Mouse (Mus musculus) forebrain, embryonic 14.5 days (tissue): ENCODE results near the gene Ppp6r1. TPM values are rescaled to one million over a fixed set of nuclear protein-coding genes. Genes with fewer than 3 reads are reported as not detected.

Experiments used
- ATAC-seq: fragments of 200-750 bp; cut with Nextera tagmentation; 2 replicates; pipeline ENCODE4 v1.8.0; 2017; ENCODE audit warnings: mild to moderate bottlenecking, moderate library complexity
- DNase-seq: peaks from one replicate; pipeline ENCODE4 v3.0.0-alpha.2; 2015; ENCODE audit warnings: low spot score
- H3K27ac ChIP-seq: fragments of 300-500 bp; sonication (generic); 2 replicates; pipeline ENCODE4 v1.5.1; 2014; ENCODE audit warnings: low read depth, mild to moderate bottlenecking, control low read depth, low read length, moderate library complexity
- H3K27me3 ChIP-seq: fragments of 300-500 bp; sonication (generic); replicated peaks from 2 replicates; pipeline ENCODE4 v1.6.1; 2014; ENCODE audit warnings: low read length, control low read depth, mixed read lengths; ENCODE audit not compliant: control insufficient read depth, insufficient read depth
- H3K36me3 ChIP-seq: fragments of 300-500 bp; sonication (generic); 2 replicates; pipeline ENCODE4 v1.6.1; 2014; ENCODE audit warnings: low read length, control low read depth; ENCODE audit not compliant: control insufficient read depth, insufficient read depth
- H3K4me1 ChIP-seq: fragments of 300-500 bp; sonication (generic); 2 replicates; pipeline ENCODE4 v1.6.1; 2014; ENCODE audit warnings: antibody characterized with exemption, low read length, control low read depth; ENCODE audit not compliant: control insufficient read depth, insufficient read depth
- H3K4me2 ChIP-seq: fragments of 300-500 bp; sonication (generic); 2 replicates; pipeline ENCODE4 v1.6.1; 2014; ENCODE audit warnings: mild to moderate bottlenecking, control low read depth, low read length
- H3K4me3 ChIP-seq: fragments of 300-500 bp; sonication (generic); 2 replicates; pipeline ENCODE4 v1.5.1; 2014; ENCODE audit warnings: low read depth, low read length, control low read depth
- H3K9ac ChIP-seq: fragments of 300-500 bp; sonication (generic); 2 replicates; pipeline ENCODE4 v1.6.1; 2014; ENCODE audit warnings: mild to moderate bottlenecking, low read length, control low read depth, moderate library complexity
- H3K9me3 ChIP-seq: fragments of 300-500 bp; sonication (generic); replicated peaks from 2 replicates; pipeline ENCODE4 v1.6.1; 2016; ENCODE audit warnings: low read length, control low read depth, mixed read lengths; ENCODE audit not compliant: control insufficient read depth
- WGBS: fragments of 180-500 bp; shearing (Covaris S2); extraction: QIAGEN DNeasy Blood & Tissue Kit; methylation state at CpG from one replicate; pipeline ENCODE4 v1.1.7; 2014; 5-methylcytosine and 5-hydroxymethylcytosine counted together
- polyA plus RNA-seq: library from polyadenylated mRNA; unstranded; fragments of >200 nt; fragmentation: Nextera tagmentation; extraction: Ambion mirVana; gene quantifications from 2 replicates; pipeline ENCODE4 v1.2.1, GENCODE M21; 2014

The Ppp6r1 gene
- polyA plus RNA-seq, result 4.4 and 5.3 TPM in 2 replicates

- peak within 1 kb of the TSS; percentile 97 for H3K27ac ChIP-seq
- H3K27me3 ChIP-seq, result no peaks in the 10 kb centered on the region
- peaks cover 17% of the 10 kb centered on the region; the same call in 1 of the 2 replicates for H3K36me3 ChIP-seq
- no peaks in the 10 kb centered on the region for H3K9me3 ChIP-seq
- peaks cover 29% of the 10 kb centered on the region for H3K4me1 ChIP-seq
- WGBS, result under 1% methylated on average over 54 of the region's 54 CpGs
- H3K9ac ChIP-seq, result peak within 1 kb of the TSS; percentile 93
- DNase-seq (peak; percentile 99), ATAC-seq (peak; percentile 96)
- peak within 1 kb of the TSS; percentile 92 for H3K4me2 ChIP-seq
- peak within 1 kb of the TSS; percentile 80 for H3K4me3 ChIP-seq
Observed at GRCm38 (mm10) chr7:4658912-4659551, at the start of gene Ppp6r1. TSS of gene Ppp6r1 (minus strand) at chr7:4659019.

GRCm38 (mm10) chr7:4705098-4705497, 46.3 kb upstream of the Ppp6r1 start:
- Histone ChIP-seq H3K4me1 (no peaks in the 10 kb centered on the region), H3K4me3 (no peak overlapping the region), H3K36me3 (peaks cover 95% of the 10 kb centered on the region), H3K27me3 (no peaks in the 10 kb centered on the region), H3K9ac (peak overlapping the region; percentile 25; the same call in 1 of the 2 replicates), H3K9me3 (no peaks in the 10 kb centered on the region), H3K27ac (no peak overlapping the region), H3K4me2 (no peak overlapping the region)
- WGBS, result 35% methylated on average over 18 of the region's 18 CpGs
- ATAC-seq, result 0 out of 2 replicates have a peak, but pooled peaks have one; percentile 7
- DNase-seq, result peak; percentile 48

GRCm38 (mm10) chr7:4703195-4703594, 44.4 kb upstream of the Ppp6r1 start:
- no peak for ATAC-seq

GRCm38 (mm10) chr7:4702334-4702733, 43.5 kb upstream of the Ppp6r1 start:
- Histone ChIP-seq H3K9me3 (no peaks in the 10 kb centered on the region), H3K4me1 (no peaks in the 10 kb centered on the region), H3K36me3 (peaks cover 93% of the 10 kb centered on the region), H3K4me2 (no peak overlapping the region), H3K27ac (no peak overlapping the region), H3K4me3 (no peak overlapping the region), H3K27me3 (no peaks in the 10 kb centered on the region), H3K9ac (no peak overlapping the region)
- no peak for DNase-seq
- 50% methylated on average over 8 of the region's 8 CpGs for WGBS
- no peak for ATAC-seq

More at GRCm38 (mm10) chr7:4703195-4703594, 44.4 kb upstream of the Ppp6r1 start:
- Histone ChIP-seq H3K36me3 (peaks cover 93% of the 10 kb centered on the region), H3K4me2 (no peak overlapping the region), H3K4me1 (no peaks in the 10 kb centered on the region), H3K27me3 (no peaks in the 10 kb centered on the region), H3K4me3 (no peak overlapping the region), H3K9ac (no peak overlapping the region), H3K27ac (no peak overlapping the region), H3K9me3 (no peaks in the 10 kb centered on the region)
- DNase-seq, result no peak
- WGBS, result 92% methylated on average over 7 of the region's 7 CpGs

- Histone ChIP-seq H3K9me3 (no peaks in the 10 kb centered on the region), H3K27me3 (no peaks in the 10 kb centered on the region), H3K4me2 (no peak overlapping the region), H3K4me1 (peaks cover 6% of the 10 kb centered on the region), H3K9ac (no peak overlapping the region), H3K4me3 (no peak overlapping the region), H3K36me3 (peaks cover 57% of the 10 kb centered on the region), H3K27ac (no peak overlapping the region)
- DNase-seq (no peak), ATAC-seq (no peak)
- 85% methylated on average over 6 of the region's 6 CpGs for WGBS
Observed at GRCm38 (mm10) chr7:4693004-4693403, 34.2 kb upstream of the Ppp6r1 start.

GRCm38 (mm10) chr7:4690951-4691653, 32.3 kb upstream of the Ppp6r1 start:
- Histone ChIP-seq H3K27me3 (no peaks in the 10 kb centered on the region), H3K9me3 (no peaks in the 10 kb centered on the region), H3K9ac (peak overlapping the region; percentile 100), H3K4me3 (peak overlapping the region; percentile 97), H3K4me2 (peak overlapping the region; percentile 77), H3K36me3 (peaks cover 38% of the 10 kb centered on the region), H3K4me1 (peaks cover 6% of the 10 kb centered on the region), H3K27ac (peak overlapping the region; percentile 97)
- ATAC-seq (peak; percentile 70), DNase-seq (peak; percentile 34)
- 4% methylated on average over 22 of the region's 35 CpGs for WGBS

GRCm38 (mm10) chr7:4690387-4690786, 31.6 kb upstream of the Ppp6r1 start, which contains the start of gene Brsk1:
TSS of gene Brsk1 (plus strand) at chr7:4690604.
- H3K27me3 ChIP-seq, result no peaks in the 10 kb centered on the region
- under 1% methylated on average over 9 of the region's 18 CpGs for WGBS
- peak within 1 kb of the TSS; percentile 100 for H3K9ac ChIP-seq
- H3K4me2 ChIP-seq, result peak within 1 kb of the TSS; percentile 77
- peak; percentile 93 for ATAC-seq
- H3K4me1 ChIP-seq, result peaks cover 6% of the 10 kb centered on the region
- peaks cover 31% of the 10 kb centered on the region for H3K36me3 ChIP-seq
- peak within 1 kb of the TSS; percentile 97 for H3K4me3 ChIP-seq
- H3K9me3 ChIP-seq, result no peaks in the 10 kb centered on the region
- peak; percentile 95 for DNase-seq
- peak within 1 kb of the TSS; percentile 97 for H3K27ac ChIP-seq

- DNase-seq (peak; percentile 98), ATAC-seq (peak; percentile 99)
- Histone ChIP-seq H3K36me3 (peaks cover 11% of the 10 kb centered on the region), H3K27ac (peak within 1 kb of the TSS; percentile 63), H3K27me3 (no peaks in the 10 kb centered on the region), H3K9me3 (no peaks in the 10 kb centered on the region), H3K4me3 (peak within 1 kb of the TSS; percentile 67), H3K4me1 (peaks cover 5% of the 10 kb centered on the region), H3K4me2 (peak within 1 kb of the TSS; percentile 75), H3K9ac (peak within 1 kb of the TSS; percentile 59)
- under 1% methylated on average over 32 of the region's 32 CpGs for WGBS
Observed at GRCm38 (mm10) chr7:4684632-4685417, 26.0 kb upstream of the Ppp6r1 start, which contains the start of gene Hspbp1. TSS of gene Hspbp1 (minus strand) at chr7:4685068.
